8 mouse cellular contexts compared by ENCODE assay signal in the genomic region with DNA sequence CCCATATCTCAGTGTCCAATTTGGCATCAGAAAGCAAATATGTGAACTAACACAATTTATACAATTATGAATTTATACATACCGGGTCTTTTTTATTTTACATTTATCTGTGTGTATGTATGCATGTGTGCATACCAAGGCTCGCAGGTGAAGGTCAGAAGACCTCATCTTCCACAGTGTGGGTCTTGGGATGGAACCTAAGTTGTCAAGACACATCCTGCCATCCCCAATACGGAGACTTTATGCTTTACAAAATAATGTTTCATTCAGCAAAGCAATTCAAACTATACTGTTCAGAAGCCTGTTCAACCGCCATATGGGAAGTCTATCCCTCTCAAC. TPM values are rescaled to one million over a fixed set of nuclear protein-coding genes. Genes with fewer than 3 reads are reported as not detected.
DNase-seq lines count a peak whose midpoint lies in the region; ATAC-seq and TF ChIP-seq lines count a peak whose summit lies in the region.

No protein-coding gene starts in this region.

- no peak for TF ChIP-seq CTCF in hindbrain, postnatal 0 days (IDR thresholded peaks at IDR 0.05; ENCODE audit: low read depth)
- TF ChIP-seq CTCF in midbrain, postnatal 0 days (IDR thresholded peaks at IDR 0.05): no peak

- WGBS in intestine, embryonic 16.5 days: 60% methylated on average over 4 of the region's 4 CpGs
- WGBS in intestine, embryonic 15.5 days: 56% methylated on average over 4 of the region's 4 CpGs
- 53% methylated on average over 4 of the region's 4 CpGs for WGBS in embryonic facial prominence, embryonic 15.5 days
- WGBS in hindbrain, postnatal 0 days: 62% methylated on average over 4 of the region's 4 CpGs
- WGBS in midbrain, postnatal 0 days: 60% methylated on average over 4 of the region's 4 CpGs

- no peaks in the 10 kb centered on the region for H3K27me3 ChIP-seq in intestine, embryonic 16.5 days (replicated peaks; ENCODE audit: control insufficient read depth, insufficient read depth, low read length)
- no peaks in the 10 kb centered on the region for H3K27me3 ChIP-seq in intestine, embryonic 15.5 days (replicated peaks)
- H3K27me3 ChIP-seq in embryonic facial prominence, embryonic 15.5 days: no peaks in the 10 kb centered on the region
- H3K27me3 ChIP-seq in hindbrain, postnatal 0 days (ENCODE audit: insufficient read depth, low read length): no peaks in the 10 kb centered on the region
- H3K27me3 ChIP-seq in midbrain, postnatal 0 days (ENCODE audit: insufficient read depth, low read length): no peaks in the 10 kb centered on the region

- H3K4me1 ChIP-seq in intestine, embryonic 16.5 days (ENCODE audit: control insufficient read depth, insufficient read depth, low read length): peaks cover 6% of the 10 kb centered on the region
- peaks cover 16% of the 10 kb centered on the region; the same call in 1 of the 2 replicates for H3K4me1 ChIP-seq in intestine, embryonic 15.5 days (replicated peaks)
- H3K4me1 ChIP-seq in embryonic facial prominence, embryonic 15.5 days: peaks cover 13% of the 10 kb centered on the region
- 0 out of 2 replicates have a peak, but pooled peaks cover 7% of the 10 kb centered on the region for H3K4me1 ChIP-seq in hindbrain, postnatal 0 days (ENCODE audit: insufficient read depth, low read length)
- H3K4me1 ChIP-seq in midbrain, postnatal 0 days (ENCODE audit: insufficient read depth, low read length): peaks cover 6% of the 10 kb centered on the region

- H3K9me3 ChIP-seq in intestine, embryonic 16.5 days (ENCODE audit: control insufficient read depth, low read length): no peaks in the 10 kb centered on the region
- no peaks in the 10 kb centered on the region for H3K9me3 ChIP-seq in intestine, embryonic 15.5 days
- no peaks in the 10 kb centered on the region for H3K9me3 ChIP-seq in embryonic facial prominence, embryonic 15.5 days (replicated peaks)
- H3K9me3 ChIP-seq in hindbrain, postnatal 0 days (ENCODE audit: low read length): no peaks in the 10 kb centered on the region
- H3K9me3 ChIP-seq in midbrain, postnatal 0 days (ENCODE audit: low read length): no peaks in the 10 kb centered on the region

- no peak overlapping the region for H3K27ac ChIP-seq in intestine, embryonic 16.5 days (ENCODE audit: low read length)
- no peak overlapping the region for H3K27ac ChIP-seq in intestine, embryonic 15.5 days
- no peak overlapping the region for H3K27ac ChIP-seq in embryonic facial prominence, embryonic 15.5 days (replicated peaks)
- H3K27ac ChIP-seq in hindbrain, postnatal 0 days: no peak overlapping the region
- no peak overlapping the region for H3K27ac ChIP-seq in midbrain, postnatal 0 days (ENCODE audit: low read depth, low read length)

- peak; percentile 26; the same call in 1 of the 2 replicates for ATAC-seq in intestine, embryonic 16.5 days
- no peak; the same call in none of the 2 replicates for ATAC-seq in intestine, embryonic 15.5 days
- ATAC-seq in embryonic facial prominence, embryonic 15.5 days (ENCODE audit: insufficient number of reproducible peaks, low FRiP score, low TSS enrichment, low read depth): no peak; the same call in 1 of the 2 replicates
- no peak; the same call in 1 of the 2 replicates for ATAC-seq in hindbrain, postnatal 0 days
- ATAC-seq in midbrain, postnatal 0 days (ENCODE audit: low FRiP score): no peak

- no peak overlapping the region for H3K4me3 ChIP-seq in intestine, embryonic 16.5 days (ENCODE audit: low read length)
- H3K4me3 ChIP-seq in intestine, embryonic 15.5 days (replicated peaks): no peak overlapping the region
- peak overlapping the region; percentile 68; the same call in 1 of the 2 replicates for H3K4me3 ChIP-seq in embryonic facial prominence, embryonic 15.5 days (replicated peaks)
- H3K4me3 ChIP-seq in hindbrain, postnatal 0 days (ENCODE audit: low read length): peak overlapping the region; percentile 71
- H3K4me3 ChIP-seq in midbrain, postnatal 0 days (ENCODE audit: low read depth, low read length): peak overlapping the region; percentile 77

- H3K36me3 ChIP-seq in intestine, embryonic 16.5 days (ENCODE audit: control insufficient read depth, insufficient read depth, low read length): no peaks in the 10 kb centered on the region
- H3K36me3 ChIP-seq in intestine, embryonic 15.5 days: no peaks in the 10 kb centered on the region
- H3K36me3 ChIP-seq in embryonic facial prominence, embryonic 15.5 days: no peaks in the 10 kb centered on the region
- no peaks in the 10 kb centered on the region for H3K36me3 ChIP-seq in hindbrain, postnatal 0 days (ENCODE audit: insufficient read depth, low read length)
- H3K36me3 ChIP-seq in midbrain, postnatal 0 days (ENCODE audit: insufficient read depth, low read length): no peaks in the 10 kb centered on the region

- no peak for DNase-seq in hindbrain, postnatal 0 days (ENCODE audit: low spot score)
- DNase-seq in midbrain, postnatal 0 days (ENCODE audit: low spot score): no peak
- no peak for DNase-seq in adrenal gland, postnatal 25 days
- no peak for DNase-seq in layer of hippocampus, postnatal 25 days (ENCODE audit: extremely low spot score in 1 of 2, low spot score in 1 of 2)
- no peak for DNase-seq in frontal cortex, postnatal 14 days (ENCODE audit: low spot score in 2 of 2)

- H3K9ac ChIP-seq in intestine, embryonic 16.5 days (ENCODE audit: low read depth, low read length): no peak overlapping the region
- no peak overlapping the region for H3K9ac ChIP-seq in intestine, embryonic 15.5 days
- H3K9ac ChIP-seq in embryonic facial prominence, embryonic 15.5 days: no peak overlapping the region
- H3K9ac ChIP-seq in hindbrain, postnatal 0 days (replicated peaks; ENCODE audit: low read length): no peak overlapping the region
- no peak overlapping the region for H3K9ac ChIP-seq in midbrain, postnatal 0 days (replicated peaks; ENCODE audit: low read length, poor library complexity, severe bottlenecking)

- H3K4me2 ChIP-seq in intestine, embryonic 16.5 days (ENCODE audit: low read depth, low read length): no peak overlapping the region
- no peak overlapping the region for H3K4me2 ChIP-seq in intestine, embryonic 15.5 days (replicated peaks)
- peak overlapping the region; percentile 59; the same call in 1 of the 2 replicates for H3K4me2 ChIP-seq in embryonic facial prominence, embryonic 15.5 days (replicated peaks)
- H3K4me2 ChIP-seq in hindbrain, postnatal 0 days (ENCODE audit: low read depth, low read length): no peak overlapping the region
- peak overlapping the region; percentile 80 for H3K4me2 ChIP-seq in midbrain, postnatal 0 days (ENCODE audit: low read depth, low read length, poor library complexity, severe bottlenecking)

RNA-seq across cellular contexts. Expression of a gene that starts 0.4 kb away (rescaled TPM):
- 49.6 and 52.1 TPM in 2 replicates for polyA plus RNA-seq in intestine, embryonic 16.5 days (2015; fragmentation: Nextera tagmentation; extraction: Ambion mirVana)
- 44.3 and 46.0 TPM in 2 replicates for polyA plus RNA-seq in intestine, embryonic 15.5 days (2015; fragmentation: Nextera tagmentation; extraction: Ambion mirVana)
- polyA plus RNA-seq in embryonic facial prominence, embryonic 15.5 days (2015; fragmentation: Nextera tagmentation; extraction: Ambion mirVana): 42.1 and 44.0 TPM in 2 replicates
- total RNA-seq in hindbrain, postnatal 0 days (2014; rRNA removed): 7.6 and 34.3 TPM in 2 replicates
- polyA plus RNA-seq in hindbrain, postnatal 0 days (2015; fragmentation: Nextera tagmentation; extraction: Ambion mirVana): 13.4 and 17.1 TPM in 2 replicates
- total RNA-seq in midbrain, postnatal 0 days (2014; rRNA removed): 8.8 and 12.3 TPM in 2 replicates
- polyA plus RNA-seq in midbrain, postnatal 0 days (2015; fragmentation: Nextera tagmentation; extraction: Ambion mirVana): 10.7 and 11.7 TPM in 2 replicates
- 45.0 and 63.2 TPM in 2 replicates for total RNA-seq in adrenal gland, postnatal 25 days (2021)
- total RNA-seq in layer of hippocampus, postnatal 25 days (2021): 10 to 100 TPM; 24.3 to 26.4 TPM

RNA-seq across cellular contexts. Expression of a gene that starts 49.1 kb away (rescaled TPM):
- 0.11 and 0.47 TPM in 2 replicates for polyA plus RNA-seq in intestine, embryonic 16.5 days (2015; fragmentation: Nextera tagmentation; extraction: Ambion mirVana)
- polyA plus RNA-seq in intestine, embryonic 15.5 days (2015; fragmentation: Nextera tagmentation; extraction: Ambion mirVana): 0.05 and 0.14 TPM in 2 replicates
- 0.70 and 0.94 TPM in 2 replicates for polyA plus RNA-seq in embryonic facial prominence, embryonic 15.5 days (2015; fragmentation: Nextera tagmentation; extraction: Ambion mirVana)
- total RNA-seq in hindbrain, postnatal 0 days (2014; rRNA removed): 0.14 and 0.16 TPM in 2 replicates
- 0.06 TPM in 1 of 2 replicates, not detected in the other for polyA plus RNA-seq in hindbrain, postnatal 0 days (2015; fragmentation: Nextera tagmentation; extraction: Ambion mirVana)
- total RNA-seq in midbrain, postnatal 0 days (2014; rRNA removed): not detected in 2 replicates
- polyA plus RNA-seq in midbrain, postnatal 0 days (2015; fragmentation: Nextera tagmentation; extraction: Ambion mirVana): 0.09 TPM in 1 of 2 replicates, not detected in the other
- 0.57 and 0.79 TPM in 2 replicates for total RNA-seq in adrenal gland, postnatal 25 days (2021)
- total RNA-seq in layer of hippocampus, postnatal 25 days (2021): under 1 TPM in 1 of 2 experiments, not detected in 1; 0.23 TPM

Comparison
In these comparisons a context has a peak if more than half of its experiments do, and no peak if none do; other contexts are left out.
1. H3K4me2 ChIP-seq: peak in embryonic facial prominence, embryonic 15.5 days (single experiment) and midbrain, postnatal 0 days (single experiment); none in intestine, embryonic 16.5 days (single experiment), intestine, embryonic 15.5 days (single experiment) and hindbrain, postnatal 0 days (single experiment).
2. H3K4me3 ChIP-seq: peak in embryonic facial prominence, embryonic 15.5 days (single experiment), hindbrain, postnatal 0 days (single experiment) and midbrain, postnatal 0 days (single experiment); none in intestine, embryonic 16.5 days (single experiment) and intestine, embryonic 15.5 days (single experiment).